Mouse (Mus musculus) myocyte (in vitro differentiated cells): ENCODE data around the gene Tac2.

ENCODE experiments used
- CEBPB ChIP-seq: IDR thresholded peaks from 2 replicates; pipeline ENCODE4 v1.6.1; 2011; ENCODE audit warnings: mild to moderate bottlenecking, moderate library complexity; ENCODE audit not compliant: poor library complexity, insufficient read depth, severe bottlenecking
- E2F4 ChIP-seq: IDR thresholded peaks from one replicate; pipeline ENCODE4 v1.6.1; 2011; ENCODE audit warnings: mild to moderate bottlenecking, control low read depth, moderate library complexity; ENCODE audit not compliant: insufficient read depth
- POLR2A ChIP-seq: IDR thresholded peaks from one replicate; pipeline ENCODE4 v1.6.1; 2011; ENCODE audit warnings: low read depth, mild to moderate bottlenecking, control low read depth, moderate library complexity; ENCODE audit not compliant: insufficient read length
- TCF12 ChIP-seq: IDR thresholded peaks from one replicate; pipeline ENCODE4 v1.6.1; 2011; ENCODE audit warnings: mild to moderate bottlenecking, control low read depth; ENCODE audit not compliant: poor library complexity, insufficient read depth, severe bottlenecking
- USF1 ChIP-seq: IDR thresholded peaks from one replicate; pipeline ENCODE4 v1.6.1; 2011; ENCODE audit warnings: low read depth, mild to moderate bottlenecking, control low read depth, moderate library complexity

DNA sequence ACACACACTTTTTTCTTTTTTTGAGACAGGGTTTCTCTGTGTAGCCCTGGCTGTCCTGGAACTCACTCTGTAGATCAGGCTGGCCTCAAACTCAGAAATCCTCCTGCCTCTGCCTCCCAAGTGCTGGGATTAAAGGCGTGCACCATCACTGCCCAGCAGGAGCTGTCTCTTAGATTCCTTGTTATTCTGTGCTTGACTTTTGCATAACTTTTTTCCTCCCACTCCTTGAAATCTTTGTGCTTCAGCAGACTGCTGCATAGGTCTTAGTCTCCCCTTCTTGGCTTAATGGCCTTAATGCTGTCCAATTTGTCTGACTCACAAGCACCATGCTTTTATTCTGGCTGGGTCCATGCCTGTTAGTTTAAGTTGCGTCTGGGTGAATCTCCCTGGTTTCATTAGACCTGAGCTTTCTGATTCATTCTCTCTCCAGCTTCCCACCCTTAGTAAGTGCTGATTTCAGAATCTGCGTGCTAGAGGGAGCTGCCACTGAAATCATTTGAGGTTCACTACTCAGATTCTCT, 15.4 kb upstream of the Tac2 start:
- TF ChIP-seq USF1 (no peak), CEBPB (no peak), POLR2A (no peak), E2F4 (no peak), TCF12 (no peak)
